30 mouse cellular contexts compared by ENCODE assay signal in the genomic region with DNA sequence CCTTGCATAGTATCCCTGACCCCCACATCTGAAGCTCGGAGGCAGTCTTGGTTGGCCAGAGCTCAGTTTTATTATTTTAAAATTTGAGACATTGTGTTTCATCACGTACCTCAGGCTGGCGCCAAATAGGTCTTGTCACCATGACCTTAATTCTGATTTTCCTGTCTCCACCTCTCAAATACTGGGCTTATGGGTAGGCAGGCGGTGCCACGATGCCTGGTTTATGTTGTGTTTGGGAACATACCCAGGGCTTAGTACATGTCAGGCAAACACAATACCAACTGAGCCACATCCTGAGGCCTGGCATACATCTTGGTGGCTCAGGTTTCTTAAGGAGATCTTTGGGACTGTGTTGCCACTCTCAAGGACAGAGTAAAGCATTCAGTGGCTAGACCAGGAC. TPM values are rescaled to one million over a fixed set of nuclear protein-coding genes. Genes with fewer than 3 reads are reported as not detected.
DNase-seq lines count a peak whose midpoint lies in the region; ATAC-seq and TF ChIP-seq lines count a peak whose summit lies in the region.
"Had no signal": no experiment of that assay in that cellular context is flagged by ENCODE, and none has a peak within 500 bp of the region (broad histone marks: within the 10 kb centered on the region; RNA-seq: fewer than 3 reads in every experiment).

No protein-coding gene starts in this region.

- no peak overlapping the region for H3K9ac ChIP-seq in intestine, embryonic 15.5 days
- H3K9ac ChIP-seq in midbrain, postnatal 0 days (replicated peaks; ENCODE audit: low read length, poor library complexity, severe bottlenecking) = no peak overlapping the region
- H3K9ac ChIP-seq: embryonic facial prominence, embryonic 15.5 days; midbrain, embryonic 12.5 days; neural tube, embryonic 13.5 days had no signal

- peaks cover 13% of the 10 kb centered on the region for H3K4me1 ChIP-seq in kidney, adult 2 months (ENCODE audit: control insufficient read depth, insufficient read depth, low read length)
- peaks cover 23% of the 10 kb centered on the region for H3K4me1 ChIP-seq in intestine, embryonic 15.5 days (replicated peaks)
- no peaks in the 10 kb centered on the region for H3K4me1 ChIP-seq in midbrain, postnatal 0 days (ENCODE audit: insufficient read depth, low read length)

- H3K9me3 ChIP-seq in intestine, embryonic 15.5 days = no peaks in the 10 kb centered on the region
- H3K9me3 ChIP-seq in midbrain, postnatal 0 days (ENCODE audit: low read length) = no peaks in the 10 kb centered on the region
- H3K9me3 ChIP-seq: embryonic facial prominence, embryonic 10.5 days; embryonic facial prominence, embryonic 15.5 days; hindbrain, embryonic 10.5 days; megakaryocyte, embryonic 14.5 days; midbrain, embryonic 12.5 days; neural tube, embryonic 13.5 days had no signal

- no peak for TF ChIP-seq POLR2A in kidney, adult 2 months (IDR thresholded peaks at IDR 0.05; ENCODE audit: low read depth, low read length)

- H3K4me3 ChIP-seq in gastrocnemius, adult 2 months = peak overlapping the region; percentile 69
- peak overlapping the region; percentile 59 for H3K4me3 ChIP-seq in kidney, adult 2 months (ENCODE audit: insufficient read depth, low read depth, low read length)
- 0 out of 2 replicates have a peak overlapping the region, but pooled peaks have one; percentile 9 for H3K4me3 ChIP-seq in intestine, embryonic 15.5 days (replicated peaks)
- H3K4me3 ChIP-seq in midbrain, postnatal 0 days (ENCODE audit: low read depth, low read length) = no peak overlapping the region
- H3K4me3 ChIP-seq: embryonic facial prominence, embryonic 10.5 days; embryonic facial prominence, embryonic 15.5 days; hindbrain, embryonic 10.5 days; megakaryocyte, embryonic 14.5 days; midbrain, embryonic 12.5 days; neural tube, embryonic 13.5 days had no signal

- no peaks in the 10 kb centered on the region for H3K27me3 ChIP-seq in kidney, adult 2 months (replicated peaks; ENCODE audit: control insufficient read depth, insufficient read depth, low read length)
- no peaks in the 10 kb centered on the region for H3K27me3 ChIP-seq in intestine, embryonic 15.5 days (replicated peaks)
- H3K27me3 ChIP-seq in midbrain, postnatal 0 days (ENCODE audit: insufficient read depth, low read length) = peaks cover 5% of the 10 kb centered on the region; the same call in 1 of the 2 replicates
- H3K27me3 ChIP-seq: embryonic facial prominence, embryonic 15.5 days; neural tube, embryonic 13.5 days; Patski had no signal

- H3K4me2 ChIP-seq in intestine, embryonic 15.5 days (replicated peaks) = peak overlapping the region; percentile 43; the same call in 1 of the 2 replicates
- H3K4me2 ChIP-seq in midbrain, postnatal 0 days (ENCODE audit: low read depth, low read length, poor library complexity, severe bottlenecking) = no peak overlapping the region
- H3K4me2 ChIP-seq: embryonic facial prominence, embryonic 15.5 days; heart, embryonic 11.5 days; midbrain, embryonic 12.5 days; neural tube, embryonic 13.5 days had no signal

- no peak for TF ChIP-seq CTCF in gastrocnemius, adult 2 months (IDR thresholded peaks at IDR 0.05)
- TF ChIP-seq CTCF in kidney, adult 2 months (conservative IDR thresholded peaks at IDR 0.05; ENCODE audit: insufficient read depth, insufficient read length, low read depth, low read length) = no peak
- no peak for TF ChIP-seq CTCF in midbrain, postnatal 0 days (IDR thresholded peaks at IDR 0.05)

- 62% methylated on average over 5 of the region's 5 CpGs for WGBS in kidney, adult 2 months
- 85% methylated on average over 5 of the region's 5 CpGs for WGBS in intestine, embryonic 15.5 days
- 85% methylated on average over 5 of the region's 5 CpGs for WGBS in midbrain, postnatal 0 days

- H3K27ac ChIP-seq in gastrocnemius, adult 2 months = peak overlapping the region; percentile 90
- H3K27ac ChIP-seq in kidney, adult 2 months (ENCODE audit: insufficient read depth, low read depth, low read length) = peak overlapping the region; percentile 82
- H3K27ac ChIP-seq in intestine, embryonic 15.5 days = peak overlapping the region; percentile 51; the same call in 1 of the 2 replicates
- no peak overlapping the region for H3K27ac ChIP-seq in midbrain, postnatal 0 days (ENCODE audit: low read depth, low read length)
- H3K27ac ChIP-seq: embryonic facial prominence, embryonic 10.5 days; embryonic facial prominence, embryonic 15.5 days; midbrain, embryonic 12.5 days; neural tube, embryonic 13.5 days had no signal

- intact Hi-C loops in gastrocnemius, adult 2 months (cut with DNase I) = loop anchor here (2.0 kb wide), 1 partner anchor 14 kb away; no protein-coding TSS in a partner anchor
- intact Hi-C loops in gastrocnemius, postnatal 36 days (cut with DNase I) = no loop called here

- H3K36me3 ChIP-seq in kidney, adult 2 months (ENCODE audit: control insufficient read depth, insufficient read depth, low read length) = no peaks in the 10 kb centered on the region; the same call in 1 of the 2 replicates
- H3K36me3 ChIP-seq in intestine, embryonic 15.5 days = peaks cover 10% of the 10 kb centered on the region
- H3K36me3 ChIP-seq in midbrain, postnatal 0 days (ENCODE audit: insufficient read depth, low read length) = peaks cover 22% of the 10 kb centered on the region

- DNase-seq in gastrocnemius, adult 2 months = no peak
- DNase-seq in gastrocnemius, postnatal 36 days = no peak
- DNase-seq in kidney, adult 2 months = no peak
- no peak for DNase-seq in kidney, postnatal 36 days
- peak; percentile 57 for DNase-seq in adipocyte (ENCODE audit: low spot score)
- no peak for DNase-seq in midbrain, postnatal 0 days (ENCODE audit: low spot score)
- DNase-seq in thymus, postnatal 14 days = no peak
- DNase-seq: adrenal gland, postnatal 36 days; cerebellum, adult 8-10 months; cerebellum, postnatal 25 days; layer of hippocampus, adult 9-11 months; liver; lung, adult 18-20 months; lung, postnatal 4 days; thymus, postnatal 25 days had no signal

- no peak for ATAC-seq in intestine, embryonic 15.5 days
- no peak for ATAC-seq in midbrain, postnatal 0 days (ENCODE audit: low FRiP score)
- ATAC-seq: forebrain, embryonic 14.5 days; hindbrain, embryonic 16.5 days; lung, postnatal 0 days; Patski had no signal

RNA-seq across cellular contexts. Expression of gene Slc25a34, which starts 1.0 kb away (rescaled TPM):
- 10 to 100 TPM; 10.3 to 26.9 TPM for total RNA-seq in gastrocnemius, adult 2 months (2021)
- total RNA-seq in gastrocnemius, postnatal 36 days (2021) = 10 to 100 TPM; 10.3 to 26.0 TPM
- 30.1 and 33.8 TPM in 2 replicates for polyA plus RNA-seq in kidney, adult 2 months (2012; rRNA removed)
- polyA plus RNA-seq in intestine, embryonic 15.5 days (2015; fragmentation: Nextera tagmentation; extraction: Ambion mirVana) = 3.3 and 4.3 TPM in 2 replicates
- total RNA-seq in midbrain, postnatal 0 days (2014; rRNA removed) = 7.4 and 10.6 TPM in 2 replicates
- polyA plus RNA-seq in midbrain, postnatal 0 days (2015; fragmentation: Nextera tagmentation; extraction: Ambion mirVana) = 2.0 and 2.1 TPM in 2 replicates
- total RNA-seq: MEL had no signal
- polyA plus RNA-seq: forebrain, embryonic 14.5 days; heart, embryonic 11.5 days; limb, embryonic 11.5 days; stomach, embryonic 14.5 days had no signal

RNA-seq across cellular contexts. Expression of gene Tmem82, which starts 4.1 kb away (rescaled TPM):
- 1 to 10 TPM in 1 of 2 experiments, under 1 TPM in 1; 0.61 to 3.2 TPM for total RNA-seq in gastrocnemius, adult 2 months (2021)
- total RNA-seq in gastrocnemius, postnatal 36 days (2021) = 1 to 10 TPM in 1 of 2 experiments, under 1 TPM in 1; 0.62 to 1.4 TPM
- polyA plus RNA-seq in kidney, adult 2 months (2012; rRNA removed) = 29.0 and 32.3 TPM in 2 replicates
- polyA plus RNA-seq in intestine, embryonic 15.5 days (2015; fragmentation: Nextera tagmentation; extraction: Ambion mirVana) = 18.5 and 21.0 TPM in 2 replicates
- 0.33 and 1.4 TPM in 2 replicates for total RNA-seq in midbrain, postnatal 0 days (2014; rRNA removed)
- 0.68 and 0.85 TPM in 2 replicates for polyA plus RNA-seq in midbrain, postnatal 0 days (2015; fragmentation: Nextera tagmentation; extraction: Ambion mirVana)
- total RNA-seq: MEL had no signal
- polyA plus RNA-seq: forebrain, embryonic 14.5 days had no signal

RNA-seq across cellular contexts. Expression of gene Fblim1, which starts 16.7 kb away (rescaled TPM):
- 1 to 10 TPM; 1.1 to 1.5 TPM for total RNA-seq in gastrocnemius, adult 2 months (2021)
- total RNA-seq in gastrocnemius, postnatal 36 days (2021) = under 1 TPM; 0.64 to 0.84 TPM
- polyA plus RNA-seq in kidney, adult 2 months (2012; rRNA removed) = 10.2 and 10.5 TPM in 2 replicates
- 63.9 and 68.9 TPM in 2 replicates for polyA plus RNA-seq in intestine, embryonic 15.5 days (2015; fragmentation: Nextera tagmentation; extraction: Ambion mirVana)
- 24.0 and 26.2 TPM in 2 replicates for total RNA-seq in midbrain, postnatal 0 days (2014; rRNA removed)
- polyA plus RNA-seq in midbrain, postnatal 0 days (2015; fragmentation: Nextera tagmentation; extraction: Ambion mirVana) = 23.1 and 24.1 TPM in 2 replicates
- total RNA-seq: MEL had no signal

RNA-seq across cellular contexts. Expression of gene Plekhm2, which starts 42.1 kb away (rescaled TPM):
- 10 to 100 TPM; 32.9 to 34.7 TPM for total RNA-seq in gastrocnemius, adult 2 months (2021)
- 10 to 100 TPM; 23.6 to 30.5 TPM for total RNA-seq in gastrocnemius, postnatal 36 days (2021)
- 79.7 and 85.4 TPM in 2 replicates for polyA plus RNA-seq in kidney, adult 2 months (2012; rRNA removed)
- 3.9 and 4.5 TPM in 2 replicates for polyA plus RNA-seq in intestine, embryonic 15.5 days (2015; fragmentation: Nextera tagmentation; extraction: Ambion mirVana)
- total RNA-seq in midbrain, postnatal 0 days (2014; rRNA removed) = 40.0 and 41.7 TPM in 2 replicates
- 6.7 and 6.9 TPM in 2 replicates for polyA plus RNA-seq in midbrain, postnatal 0 days (2015; fragmentation: Nextera tagmentation; extraction: Ambion mirVana)

Comparison
In these comparisons a context has a peak if more than half of its experiments do, and no peak if none do; other contexts are left out.
1. RNA of gene Fblim1, which starts 16.7 kb away (total RNA-seq): 24.0 to 26.2 TPM in midbrain, postnatal 0 days; 1.1 to 1.5 TPM in gastrocnemius, adult 2 months and 0.64 to 0.84 TPM in gastrocnemius, postnatal 36 days; every median in the first group is over 10 times any median in the second.